Mouse (Mus musculus) myocyte (in vitro differentiated cells): ENCODE data around the gene Slc37a1.

ENCODE experiments used
- MYOD1 ChIP-seq, 3 experiments: IDR thresholded peaks; one replicate each; pipeline ENCODE4 v1.6.1; 2011; ENCODE audit warnings: control low read depth in 2 of 3, low read depth in 2 of 3, mild to moderate bottlenecking in 2 of 3, moderate library complexity in 1 of 3; ENCODE audit not compliant: insufficient read length in 2 of 3, control insufficient read depth in 1 of 3
- POLR2AphosphoS2 ChIP-seq: IDR thresholded peaks from one replicate; pipeline ENCODE4 v1.6.1; 2011; ENCODE audit warnings: low read depth, control low read depth; ENCODE audit not compliant: insufficient read length
- USF1 ChIP-seq: IDR thresholded peaks from one replicate; pipeline ENCODE4 v1.6.1; 2011; ENCODE audit warnings: low read depth, mild to moderate bottlenecking, control low read depth, moderate library complexity

- no peak for TF ChIP-seq POLR2AphosphoS2
- TF ChIP-seq MYOD1 (IDR thresholded peaks at IDR 0.05; ENCODE audit: control insufficient read depth in 1 of 3, insufficient read length in 2 of 3, low read depth in 2 of 3), result no peak
- TF ChIP-seq USF1, result no peak
Observed at GRCm38 (mm10) chr17:31379086-31379485, 92.5 kb downstream of the Slc37a1 start.
